Mouse (Mus musculus) heart, embryonic 12.5 days (tissue): ENCODE data around the gene Nol3. TPM values are rescaled to one million over a fixed set of nuclear protein-coding genes. Genes with fewer than 3 reads are reported as not detected.
"Not testable (repeated sequence)": the region's sequence is repeated elsewhere in the genome, so short reads cannot be mapped to it uniquely, and the experiment has no call there.

Experiments used
- ATAC-seq: fragments of 200-750 bp; cut with Nextera tagmentation; 2 replicates; pipeline ENCODE4 v1.8.0; 2017; ENCODE audit warnings: moderate TSS enrichment, moderate library complexity; ENCODE audit not compliant: insufficient number of reproducible peaks, low FRiP score
- H3K27ac ChIP-seq: fragments of 300-500 bp; sonication (generic); 2 replicates; pipeline ENCODE4 v1.5.1; 2016; ENCODE audit warnings: mild to moderate bottlenecking, moderate library complexity; ENCODE audit not compliant: poor library complexity, severe bottlenecking
- H3K27me3 ChIP-seq: fragments of 300-500 bp; sonication (generic); replicated peaks from 2 replicates; pipeline ENCODE4 v1.6.1; 2016; ENCODE audit warnings: mild to moderate bottlenecking, moderate library complexity
- H3K36me3 ChIP-seq: fragments of 300-500 bp; sonication (generic); 2 replicates; pipeline ENCODE4 v1.6.1; 2016; ENCODE audit warnings: mild to moderate bottlenecking, moderate library complexity
- H3K4me1 ChIP-seq: fragments of 300-500 bp; sonication (generic); replicated peaks from 2 replicates; pipeline ENCODE4 v1.6.1; 2016; ENCODE audit warnings: mild to moderate bottlenecking
- H3K4me2 ChIP-seq: fragments of 300-500 bp; sonication (generic); 2 replicates; pipeline ENCODE4 v1.6.1; 2016; ENCODE audit warnings: mild to moderate bottlenecking, moderate library complexity
- H3K4me3 ChIP-seq: fragments of 300-500 bp; sonication (generic); 2 replicates; pipeline ENCODE4 v1.5.1; 2016; ENCODE audit warnings: mild to moderate bottlenecking
- H3K9ac ChIP-seq: fragments of 300-500 bp; sonication (generic); 2 replicates; pipeline ENCODE4 v1.6.1; 2016; ENCODE audit warnings: mild to moderate bottlenecking, moderate library complexity
- H3K9me3 ChIP-seq: fragments of 300-500 bp; sonication (generic); replicated peaks from 2 replicates; pipeline ENCODE4 v1.6.1; 2016; ENCODE audit warnings: mild to moderate bottlenecking, moderate library complexity
- WGBS: fragments of 180-500 bp; shearing (Covaris S2); methylation state at CpG from one replicate; pipeline ENCODE4 v1.1.7; 2016; 5-methylcytosine and 5-hydroxymethylcytosine counted together
- polyA plus RNA-seq: library from polyadenylated mRNA; unstranded; fragments of >200 nt; fragmentation: Nextera tagmentation; extraction: Ambion mirVana; gene quantifications from 2 replicates; pipeline ENCODE4 v1.2.1, GENCODE M21; 2016

The Nol3 gene
- polyA plus RNA-seq, 1 experiment from 2014 or later: 2.1 TPM

- WGBS: 3% methylated on average over 43 of the region's 43 CpGs
- Histone ChIP-seq H3K27me3 (peaks cover 35% of the 10 kb centered on the region), H3K4me2 (peak within 1 kb of the TSS; percentile 87), H3K4me3 (peak within 1 kb of the TSS; percentile 57), H3K9ac (peak within 1 kb of the TSS; percentile 46), H3K36me3 (peaks cover 6% of the 10 kb centered on the region; the same call in 1 of the 2 replicates), H3K4me1 (peaks cover 24% of the 10 kb centered on the region), H3K27ac (no peak within 1 kb of the TSS), H3K9me3 (no peaks in the 10 kb centered on the region)
- ATAC-seq: peak; percentile 43; the same call in 1 of the 2 replicates
Measured at GRCm38 (mm10) chr8:105289805-105290460, 14.0 kb downstream of the Nol3 start, which contains the start of gene 4931428F04Rik. Gene 4931428F04Rik, minus strand, starts transcription at chr8:105289864.

GRCm38 (mm10) chr8:105290554-105291314 lies 14.8 kb downstream of the Nol3 start:
- Histone ChIP-seq H3K9ac (no peak overlapping the region), H3K36me3 (no peaks in the 10 kb centered on the region), H3K4me1 (peaks cover 27% of the 10 kb centered on the region), H3K27ac (no peak overlapping the region), H3K4me3 (peak overlapping the region; percentile 57), H3K4me2 (peak overlapping the region; percentile 87), H3K27me3 (peaks cover 27% of the 10 kb centered on the region), H3K9me3 (no peaks in the 10 kb centered on the region)
- 9% methylated on average over 31 of the region's 31 CpGs for WGBS
- no peak for ATAC-seq

GRCm38 (mm10) chr8:105291364-105291763 lies 15.4 kb downstream of the Nol3 start:
- not testable (repeated sequence) for H3K36me3 ChIP-seq, H3K9ac ChIP-seq, ATAC-seq, H3K4me2 ChIP-seq, H3K9me3 ChIP-seq, H3K27ac ChIP-seq, H3K4me3 ChIP-seq
- 81% methylated on average over 8 of the region's 8 CpGs for WGBS
- H3K4me1 ChIP-seq: peaks cover 28% of the 10 kb centered on the region
- peaks cover 27% of the 10 kb centered on the region for H3K27me3 ChIP-seq

- peaks cover 32% of the 10 kb centered on the region for H3K4me1 ChIP-seq
- H3K27me3 ChIP-seq: peaks cover 27% of the 10 kb centered on the region
- not testable (repeated sequence) for H3K4me2 ChIP-seq, H3K9me3 ChIP-seq, H3K27ac ChIP-seq, ATAC-seq, H3K36me3 ChIP-seq, H3K4me3 ChIP-seq, H3K9ac ChIP-seq
- 63% methylated on average over 3 of the region's 3 CpGs for WGBS
Measured at GRCm38 (mm10) chr8:105291802-105292201, 15.9 kb downstream of the Nol3 start.

GRCm38 (mm10) chr8:105292471-105292870 lies 16.5 kb downstream of the Nol3 start:
- H3K27ac ChIP-seq: no peak overlapping the region
- H3K27me3 ChIP-seq: peaks cover 27% of the 10 kb centered on the region
- no peak overlapping the region for H3K9ac ChIP-seq
- H3K9me3 ChIP-seq: no peaks in the 10 kb centered on the region
- no peak overlapping the region for H3K4me2 ChIP-seq
- 73% methylated on average over 7 of the region's 7 CpGs for WGBS
- H3K4me1 ChIP-seq: peaks cover 35% of the 10 kb centered on the region
- H3K36me3 ChIP-seq: no peaks in the 10 kb centered on the region
- H3K4me3 ChIP-seq: no peak overlapping the region
- no peak for ATAC-seq

GRCm38 (mm10) chr8:105293405-105293804 lies 17.5 kb downstream of the Nol3 start:
- peaks cover 27% of the 10 kb centered on the region for H3K27me3 ChIP-seq
- WGBS: 60% methylated on average over 19 of the region's 19 CpGs
- H3K4me2 ChIP-seq: no peak overlapping the region

GRCm38 (mm10) chr8:105294776-105295175 lies 18.8 kb downstream of the Nol3 start:
- peak overlapping the region; percentile 58; the same call in 1 of the 2 replicates for H3K9ac ChIP-seq
- H3K36me3 ChIP-seq: peaks cover 11% of the 10 kb centered on the region
- ATAC-seq: no peak
- peaks cover 27% of the 10 kb centered on the region for H3K27me3 ChIP-seq
- H3K4me1 ChIP-seq: peaks cover 41% of the 10 kb centered on the region
- H3K4me2 ChIP-seq: peak overlapping the region; percentile 58
- 56% methylated on average over 9 of the region's 9 CpGs for WGBS
- no peaks in the 10 kb centered on the region for H3K9me3 ChIP-seq
- H3K4me3 ChIP-seq: peak overlapping the region; percentile 32
- no peak overlapping the region for H3K27ac ChIP-seq

More at GRCm38 (mm10) chr8:105293405-105293804, 17.5 kb downstream of the Nol3 start:
- Histone ChIP-seq H3K27ac (no peak overlapping the region), H3K9me3 (no peaks in the 10 kb centered on the region), H3K9ac (no peak overlapping the region), H3K4me3 (no peak overlapping the region), H3K4me1 (peaks cover 38% of the 10 kb centered on the region), H3K36me3 (no peaks in the 10 kb centered on the region)
- ATAC-seq: no peak

- ATAC-seq: no peak
- peak overlapping the region; percentile 58; the same call in 1 of the 2 replicates for H3K9ac ChIP-seq
- H3K4me2 ChIP-seq: peak overlapping the region; percentile 58
- H3K4me1 ChIP-seq: peaks cover 38% of the 10 kb centered on the region
- peaks cover 16% of the 10 kb centered on the region for H3K36me3 ChIP-seq
- WGBS: 60% methylated on average over 11 of the region's 11 CpGs
- no peaks in the 10 kb centered on the region for H3K9me3 ChIP-seq
- H3K27me3 ChIP-seq: peaks cover 24% of the 10 kb centered on the region
- peak overlapping the region; percentile 45 for H3K27ac ChIP-seq
- H3K4me3 ChIP-seq: peak overlapping the region; percentile 32
Measured at GRCm38 (mm10) chr8:105295256-105295655, 19.3 kb downstream of the Nol3 start.

GRCm38 (mm10) chr8:105295895-105296573 lies 20.1 kb downstream of the Nol3 start, which contains the start of gene Exoc3l:
Gene Exoc3l, minus strand, starts transcription at chr8:105296101.
- Histone ChIP-seq H3K4me2 (peak within 1 kb of the TSS; percentile 84), H3K9ac (peak within 1 kb of the TSS; percentile 58; the same call in 1 of the 2 replicates), H3K27me3 (peaks cover 18% of the 10 kb centered on the region), H3K4me1 (peaks cover 31% of the 10 kb centered on the region), H3K27ac (peak within 1 kb of the TSS; percentile 48), H3K4me3 (peak within 1 kb of the TSS; percentile 87), H3K36me3 (peaks cover 24% of the 10 kb centered on the region), H3K9me3 (no peaks in the 10 kb centered on the region)
- WGBS: 36% methylated on average over 11 of the region's 11 CpGs
- no peak for ATAC-seq

GRCm38 (mm10) chr8:105297511-105298192 lies 21.7 kb downstream of the Nol3 start, which contains the start of gene E2f4:
Gene E2f4, plus strand, starts transcription at chr8:105297663.
- peaks cover 38% of the 10 kb centered on the region for H3K36me3 ChIP-seq
- no peaks in the 10 kb centered on the region for H3K9me3 ChIP-seq
- peaks cover 31% of the 10 kb centered on the region for H3K4me1 ChIP-seq
- H3K9ac ChIP-seq: peak within 1 kb of the TSS; percentile 90
- ATAC-seq: peak; percentile 86
- peak within 1 kb of the TSS; percentile 84 for H3K4me2 ChIP-seq
- peak within 1 kb of the TSS; percentile 59 for H3K27ac ChIP-seq
- H3K4me3 ChIP-seq: peak within 1 kb of the TSS; percentile 87
- peaks cover 14% of the 10 kb centered on the region for H3K27me3 ChIP-seq
- WGBS: 0% methylated on average over 53 of the region's 58 CpGs
